Mouse (Mus musculus): ENCODE measurements around the gene Nek5. TPM values are rescaled to one million over a fixed set of nuclear protein-coding genes. Genes with fewer than 3 reads are reported as not detected.

The Nek5 gene
- polyA plus RNA-seq, 1 experiment: not detected

- H3K27ac ChIP-seq (ENCODE audit: control insufficient read depth, insufficient read depth, low read depth, low read length, poor library complexity): no peak overlapping the region
- TF ChIP-seq POLR2A (IDR thresholded peaks at IDR 0.05; ENCODE audit: borderline replicate concordance, control insufficient read depth, low read depth, low read length) (no peak), CTCF (IDR thresholded peaks at IDR 0.05; ENCODE audit: control insufficient read depth, insufficient read depth, low read length) (no peak)
- WGBS: 85% methylated on average over 3 of the region's 3 CpGs
- no peaks in the 10 kb centered on the region for H3K4me1 ChIP-seq (ENCODE audit: control insufficient read depth, insufficient read depth, low read length)
- H3K4me3 ChIP-seq (replicated peaks; ENCODE audit: control insufficient read depth, low read depth, low read length): no peak overlapping the region
Measured at GRCm38 (mm10) chr8:22028973-22029372, 95.9 kb downstream of the Nek5 start.

DNA sequence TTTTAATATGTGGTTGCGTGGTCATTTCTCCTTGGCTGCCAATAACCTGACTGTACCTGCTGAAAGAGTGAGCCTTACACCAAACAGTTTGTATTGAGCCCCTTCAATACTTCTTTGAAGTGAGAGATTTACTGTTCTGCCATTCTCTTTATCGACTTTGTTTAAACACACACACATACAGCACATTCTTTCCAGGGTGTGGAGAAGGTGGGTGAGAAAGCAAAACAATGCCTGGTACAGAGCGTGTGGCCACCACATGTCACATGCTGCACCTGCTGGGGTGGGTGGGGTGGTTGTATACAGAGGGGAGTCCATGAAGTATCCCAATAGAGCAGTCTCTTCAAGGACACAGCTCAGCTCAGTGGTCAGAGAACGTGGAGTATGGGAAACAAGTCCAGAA is 99.6 kb downstream of the Nek5 start:
- H3K4me3 ChIP-seq (replicated peaks; ENCODE audit: control insufficient read depth, low read depth, low read length): no peak overlapping the region
- H3K4me1 ChIP-seq (ENCODE audit: control insufficient read depth, insufficient read depth, low read length): no peaks in the 10 kb centered on the region
- H3K27ac ChIP-seq (ENCODE audit: control insufficient read depth, insufficient read depth, low read depth, low read length, poor library complexity): no peak overlapping the region
- 66% methylated on average over 4 of the region's 4 CpGs for WGBS
- TF ChIP-seq CTCF (IDR thresholded peaks at IDR 0.05; ENCODE audit: control insufficient read depth, insufficient read depth, low read length) (no peak), POLR2A (IDR thresholded peaks at IDR 0.05; ENCODE audit: borderline replicate concordance, control insufficient read depth, low read depth, low read length) (no peak)

Other genes starting within 250 kb of the Nek5 start
- not detected in 2 replicates for gene Defb9, start 239.6 kb downstream of the Nek5 start, polyA plus RNA-seq (2011; ENCODE audit: insufficient read depth, insufficient read length, low replicate concordance, missing spikeins)
- gene Defb11, start 218.6 kb downstream of the Nek5 start, polyA plus RNA-seq (2011; ENCODE audit: insufficient read depth, insufficient read length, low replicate concordance, missing spikeins): not detected in 2 replicates
- not detected in 2 replicates for gene Defb15, start 192.3 kb downstream of the Nek5 start, polyA plus RNA-seq (2011; ENCODE audit: insufficient read depth, insufficient read length, low replicate concordance, missing spikeins)
- gene Defb35, start 186.7 kb downstream of the Nek5 start, polyA plus RNA-seq (2011; ENCODE audit: insufficient read depth, insufficient read length, low replicate concordance, missing spikeins): not detected in 2 replicates
- not detected in 2 replicates for gene Defb13, start 178.3 kb downstream of the Nek5 start, polyA plus RNA-seq (2011; ENCODE audit: insufficient read depth, insufficient read length, low replicate concordance, missing spikeins)
- gene Fam90a1a, start 166.3 kb downstream of the Nek5 start, polyA plus RNA-seq (2011; ENCODE audit: insufficient read depth, insufficient read length, low replicate concordance, missing spikeins): not detected in 2 replicates
- not detected in 2 replicates for gene Ccdc70, start 155.3 kb downstream of the Nek5 start, polyA plus RNA-seq (2011; ENCODE audit: insufficient read depth, insufficient read length, low replicate concordance, missing spikeins)
- 2.6 and 4.3 TPM in 2 replicates for gene Atp7b, start 64.7 kb downstream of the Nek5 start, polyA plus RNA-seq (2011; ENCODE audit: insufficient read depth, insufficient read length, low replicate concordance, missing spikeins)
- gene Alg11, start 64.3 kb downstream of the Nek5 start, polyA plus RNA-seq (2011; ENCODE audit: insufficient read depth, insufficient read length, low replicate concordance, missing spikeins): 0.61 and 3.5 TPM in 2 replicates
- gene Nek3, start 41.4 kb upstream of the Nek5 start, polyA plus RNA-seq (2011; ENCODE audit: insufficient read depth, insufficient read length, low replicate concordance, missing spikeins): 2.6 and 19.3 TPM in 2 replicates
- gene Ckap2, start 60.8 kb upstream of the Nek5 start, polyA plus RNA-seq (2011; ENCODE audit: insufficient read depth, insufficient read length, low replicate concordance, missing spikeins): 29.1 and 30.2 TPM in 2 replicates
- gene Vps36, start 67.8 kb upstream of the Nek5 start, polyA plus RNA-seq (2011; ENCODE audit: insufficient read depth, insufficient read length, low replicate concordance, missing spikeins): 11.3 and 13.3 TPM in 2 replicates
- 0.60 and 0.95 TPM in 2 replicates for gene Thsd1, start 102.3 kb upstream of the Nek5 start, polyA plus RNA-seq (2011; ENCODE audit: insufficient read depth, insufficient read length, low replicate concordance, missing spikeins)
- gene Tpte, start 158.4 kb upstream of the Nek5 start, polyA plus RNA-seq (2011; ENCODE audit: insufficient read depth, insufficient read length, low replicate concordance, missing spikeins): not detected in 2 replicates